In the genomic region with DNA sequence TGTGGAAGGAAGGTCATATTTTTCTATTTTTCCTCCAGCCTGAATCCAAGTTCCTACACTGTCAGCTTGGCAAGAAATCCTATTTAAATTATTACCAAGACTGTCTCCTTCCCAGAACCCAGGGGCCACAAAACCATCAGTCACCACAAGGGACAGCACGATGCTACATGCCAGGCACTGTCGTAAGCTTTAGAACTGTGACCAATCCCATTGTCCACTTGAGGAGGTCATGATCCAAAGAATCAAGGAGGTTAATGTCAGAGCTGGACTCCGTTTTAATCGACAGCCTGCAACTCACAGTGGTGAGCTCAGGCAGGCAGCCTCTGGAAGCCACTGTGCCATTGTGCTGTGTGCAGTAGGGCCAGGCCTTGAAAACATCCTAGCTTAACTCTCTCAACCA, we compare ENCODE assay signal across 28 mouse cellular contexts. TPM values are rescaled to one million over a fixed set of nuclear protein-coding genes. Genes with fewer than 3 reads are reported as not detected.
DNase-seq lines count a peak whose midpoint lies in the region; ATAC-seq and TF ChIP-seq lines count a peak whose summit lies in the region.
"Had no signal": no experiment of that assay in that cellular context is flagged by ENCODE, and none has a peak within 500 bp of the region (broad histone marks: within the 10 kb centered on the region; RNA-seq: fewer than 3 reads in every experiment).

No protein-coding gene starts in this region.

- H3K4me1 ChIP-seq in kidney, postnatal 0 days (replicated peaks; ENCODE audit: insufficient read depth, low read length) = peaks cover 6% of the 10 kb centered on the region; the same call in 1 of the 2 replicates
- H3K4me1 ChIP-seq in limb, embryonic 13.5 days = peaks cover 89% of the 10 kb centered on the region

- H3K9ac ChIP-seq in kidney, postnatal 0 days (ENCODE audit: low read depth, low read length) = no peak overlapping the region
- H3K9ac ChIP-seq in limb, embryonic 13.5 days = no peak overlapping the region
- H3K9ac ChIP-seq: forebrain, embryonic 15.5 days; heart, embryonic 13.5 days; hindbrain, embryonic 14.5 days; liver, postnatal 0 days; midbrain, embryonic 15.5 days had no signal

- ATAC-seq in kidney, postnatal 0 days (replicated peaks; ENCODE audit: low FRiP score, low read depth) = no peak
- ATAC-seq in limb, embryonic 13.5 days (ENCODE audit: low FRiP score, low read depth) = no peak
- ATAC-seq: activated CD4-positive, CD25-positive, alpha-beta regulatory T cell, adult 4 months; forebrain, embryonic 15.5 days; liver, postnatal 0 days; midbrain, embryonic 15.5 days had no signal

- WGBS in kidney, postnatal 0 days = 36% methylated on average over 4 of the region's 4 CpGs
- WGBS in limb, embryonic 13.5 days = 48% methylated on average over 4 of the region's 4 CpGs

- no peaks in the 10 kb centered on the region for H3K9me3 ChIP-seq in kidney, postnatal 0 days (replicated peaks; ENCODE audit: low read length)
- no peaks in the 10 kb centered on the region for H3K9me3 ChIP-seq in limb, embryonic 13.5 days
- H3K9me3 ChIP-seq: forebrain, embryonic 15.5 days; heart, embryonic 13.5 days; midbrain, embryonic 15.5 days had no signal

- DNase-seq in embryo, embryonic 10 days (ENCODE audit: low spot score) = peak; percentile 73
- DNase-seq in embryo, embryonic 11 days = no peak
- DNase-seq in kidney, postnatal 0 days (ENCODE audit: low spot score) = no peak
- no peak for DNase-seq in kidney, postnatal 25 days
- peak; percentile 41 for DNase-seq in embryo, embryonic 9.5 days (ENCODE audit: extremely low spot score)
- no peak for DNase-seq in adrenal gland, postnatal 4 days (ENCODE audit: low spot score in 2 of 2)
- DNase-seq: adrenal gland, postnatal 10 days; cerebellum, adult 8-10 months; cerebellum, postnatal 36 days; gastrocnemius, postnatal 14 days; heart, adult 18-20 months; heart, postnatal 14 days; kidney, adult 18-20 months; left cerebral cortex, postnatal 4 days; liver, postnatal 0 days; lung, postnatal 10 days; right cerebral cortex, adult 18-20 months; right cerebral cortex, postnatal 4 days; thymus, postnatal 14 days had no signal

- no peaks in the 10 kb centered on the region for H3K27me3 ChIP-seq in kidney, postnatal 0 days (ENCODE audit: insufficient read depth, low read length)
- no peaks in the 10 kb centered on the region for H3K27me3 ChIP-seq in limb, embryonic 13.5 days
- H3K27me3 ChIP-seq: forebrain, embryonic 15.5 days; heart, embryonic 13.5 days; midbrain, embryonic 15.5 days had no signal

- H3K27ac ChIP-seq in kidney, postnatal 0 days = no peak overlapping the region
- peak overlapping the region; percentile 35; the same call in 1 of the 2 replicates for H3K27ac ChIP-seq in limb, embryonic 13.5 days
- H3K27ac ChIP-seq: forebrain, embryonic 15.5 days; heart, embryonic 13.5 days; hindbrain, embryonic 14.5 days; left cerebral cortex, adult 2 months; midbrain, embryonic 15.5 days had no signal

- peak; percentile 13; the same call in 1 of the 2 replicates for TF ChIP-seq CTCF in kidney, postnatal 0 days (IDR thresholded peaks at IDR 0.05; ENCODE audit: low read depth)

- no peak overlapping the region for H3K4me2 ChIP-seq in kidney, postnatal 0 days (ENCODE audit: low read length)
- no peak overlapping the region for H3K4me2 ChIP-seq in limb, embryonic 13.5 days (replicated peaks)
- H3K4me2 ChIP-seq: forebrain, embryonic 15.5 days; heart, embryonic 13.5 days; hindbrain, embryonic 14.5 days; liver, embryonic 11.5 days; midbrain, embryonic 15.5 days had no signal

- no peak overlapping the region for H3K4me3 ChIP-seq in kidney, postnatal 0 days (replicated peaks; ENCODE audit: low read depth, low read length)
- no peak overlapping the region for H3K4me3 ChIP-seq in limb, embryonic 13.5 days
- H3K4me3 ChIP-seq: forebrain, embryonic 15.5 days; heart, embryonic 13.5 days; left cerebral cortex, adult 2 months; midbrain, embryonic 15.5 days; myocyte had no signal

- no peaks in the 10 kb centered on the region for H3K36me3 ChIP-seq in kidney, postnatal 0 days (ENCODE audit: insufficient read depth, low read length)
- no peaks in the 10 kb centered on the region for H3K36me3 ChIP-seq in limb, embryonic 13.5 days
- H3K36me3 ChIP-seq: forebrain, embryonic 15.5 days; heart, embryonic 13.5 days; midbrain, embryonic 15.5 days had no signal

RNA-seq across cellular contexts. Expression of a gene that starts 39.4 kb away (rescaled TPM):
- polyA plus RNA-seq in kidney, postnatal 0 days (2015; fragmentation: Nextera tagmentation; extraction: Ambion mirVana) = 30.5 and 32.3 TPM in 2 replicates
- 24.3 and 27.7 TPM in 2 replicates for polyA plus RNA-seq in limb, embryonic 13.5 days (2015; fragmentation: Nextera tagmentation; extraction: Ambion mirVana)
- 10 to 100 TPM; 51.7 to 62.4 TPM for total RNA-seq in adrenal gland, postnatal 4 days (2021)

Comparison
In these comparisons a context has a peak if more than half of its experiments do, and no peak if none do; other contexts are left out.
1. DNase-seq: peak in embryo, embryonic 10 days (single experiment) and embryo, embryonic 9.5 days (single experiment); none in embryo, embryonic 11 days (single experiment), kidney, postnatal 0 days (single experiment), kidney, postnatal 25 days (0 of 2) and adrenal gland, postnatal 4 days (0 of 2).